Mouse (Mus musculus): ENCODE measurements at regions not wholly inside any gene's neighbourhood (a gene's known extent, or its start where the extent isn't known, plus 50 kb on each side); places are given as distances from the start of the nearest gene placed in this dataset.

DNA sequence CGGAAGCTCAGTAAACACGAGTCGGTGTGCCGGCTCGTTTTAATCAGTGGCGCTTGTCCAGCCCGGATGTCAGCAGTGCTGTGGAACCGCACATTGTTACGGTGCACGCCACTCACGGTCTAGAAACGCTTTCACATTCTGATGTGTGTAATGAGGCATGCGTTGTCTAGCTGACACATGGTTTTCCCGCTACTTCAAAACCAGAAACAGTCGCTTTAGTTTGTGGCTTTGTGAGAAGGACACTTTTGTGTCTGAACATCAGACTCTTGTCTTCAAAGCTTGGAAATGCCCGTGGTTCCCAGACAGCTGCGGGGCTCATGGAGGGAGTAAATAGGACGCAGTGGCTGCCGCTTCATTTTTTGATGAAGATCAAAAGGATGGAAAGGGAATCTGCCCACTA lies 77.0 kb upstream of the Lgr5 start:
- DNase-seq (ENCODE audit: low read depth, low spot score), result peak; percentile 28

DNA sequence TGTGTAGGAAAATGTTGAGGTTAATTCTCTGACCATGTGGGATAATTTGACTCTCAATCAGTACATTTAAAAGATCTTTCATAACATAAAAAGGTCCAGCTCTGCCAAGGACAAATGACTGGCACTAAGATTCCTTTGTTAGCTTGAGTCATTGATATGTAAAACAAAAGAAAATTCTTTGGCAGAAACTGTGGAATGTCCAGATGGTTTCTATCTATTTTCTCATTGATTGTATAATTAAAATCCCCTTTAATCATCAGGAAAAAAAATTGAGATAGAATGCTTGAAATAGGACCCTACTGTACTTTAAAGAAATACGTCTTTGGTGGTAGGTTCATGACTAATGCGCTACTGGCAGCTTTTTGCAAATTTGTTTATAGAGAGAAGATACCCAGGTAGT lies 89.1 kb upstream of the Lgr5 start:
- no peak for DNase-seq (ENCODE audit: low read depth, low spot score)

DNA sequence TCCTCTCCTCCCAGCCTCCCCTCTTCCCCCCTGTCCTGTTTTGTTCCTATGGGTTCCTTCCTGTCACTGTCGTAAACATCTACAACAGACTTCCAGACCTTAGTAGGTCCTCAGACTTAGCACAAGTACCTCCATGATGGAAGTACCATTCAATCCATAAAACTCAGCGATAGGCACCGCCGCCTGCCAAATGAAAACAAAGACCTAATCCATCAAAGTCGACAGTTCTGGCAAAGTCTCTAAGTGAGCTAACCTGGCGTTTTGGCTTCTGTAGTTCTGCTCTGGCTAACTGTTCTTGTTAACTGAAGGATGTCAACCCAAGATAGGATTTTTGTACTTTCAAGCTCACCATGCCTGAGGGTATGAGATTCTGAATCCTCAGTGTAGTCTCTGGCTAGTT lies 93.5 kb upstream of the Lgr5 start:
- no peak for DNase-seq (ENCODE audit: low read depth, low spot score)

DNA sequence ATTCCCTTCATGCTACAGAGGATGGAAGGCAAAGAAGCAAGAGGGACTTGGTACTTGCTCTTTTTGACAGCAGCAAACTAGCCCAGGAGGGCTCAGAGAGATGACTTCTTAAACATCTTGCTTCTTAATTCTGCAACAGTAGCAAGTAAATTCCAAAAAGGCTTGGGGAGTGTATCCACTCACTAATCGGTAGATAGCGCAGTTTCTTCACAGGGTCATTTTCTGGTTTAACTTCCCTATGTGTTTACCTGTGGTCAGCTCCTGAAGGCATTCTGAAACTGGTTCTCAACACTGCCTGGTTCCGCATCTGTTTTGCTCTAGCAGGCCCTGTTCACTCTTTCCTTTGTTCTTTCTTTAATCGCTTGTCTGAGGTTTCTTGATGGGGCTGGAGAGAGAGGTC lies 104.4 kb upstream of the Lgr5 start:
- no peak for DNase-seq (ENCODE audit: low read depth, low spot score)

DNA sequence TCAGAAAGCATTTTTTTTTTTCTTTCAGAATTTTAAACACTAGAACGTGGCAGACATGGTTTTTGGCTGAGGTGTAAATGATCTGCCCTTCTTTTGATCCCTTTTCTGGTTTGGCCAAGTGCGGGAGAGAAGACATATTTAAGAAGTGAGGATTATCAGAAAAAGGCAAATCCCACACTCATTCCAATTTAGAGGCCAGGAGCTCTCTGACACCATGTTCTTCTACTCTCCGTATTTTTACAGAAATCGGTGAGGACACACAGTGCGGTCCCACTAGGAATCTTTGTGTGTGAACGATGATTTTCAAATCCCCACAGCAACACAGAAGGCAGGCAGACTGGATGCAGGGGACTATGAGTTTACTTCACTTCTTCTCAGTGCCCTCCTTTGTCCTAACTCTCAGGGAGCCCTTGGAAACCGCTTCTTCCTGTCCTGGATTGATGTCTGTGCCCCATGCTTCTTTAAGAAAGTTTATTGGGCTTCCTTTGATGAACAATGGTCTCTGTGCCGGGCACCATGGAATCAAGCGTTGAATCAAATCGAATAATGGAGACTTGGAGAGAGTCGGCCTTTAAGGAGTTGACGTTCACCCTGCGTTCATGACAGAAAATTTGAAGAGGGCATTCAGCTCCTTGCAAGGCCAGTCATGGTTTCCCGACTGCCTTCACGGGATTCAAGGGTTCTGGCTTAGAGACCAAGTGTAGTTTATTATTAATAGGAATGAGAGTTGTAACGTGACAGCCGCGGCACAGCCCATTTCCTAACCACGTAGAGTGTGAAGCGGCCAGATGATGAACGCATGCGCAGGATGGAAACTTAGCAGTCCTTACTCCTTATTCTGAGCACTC lies 106.6 kb upstream of the Lgr5 start:
- DNase-seq (ENCODE audit: low read depth, low spot score), result no peak

DNA sequence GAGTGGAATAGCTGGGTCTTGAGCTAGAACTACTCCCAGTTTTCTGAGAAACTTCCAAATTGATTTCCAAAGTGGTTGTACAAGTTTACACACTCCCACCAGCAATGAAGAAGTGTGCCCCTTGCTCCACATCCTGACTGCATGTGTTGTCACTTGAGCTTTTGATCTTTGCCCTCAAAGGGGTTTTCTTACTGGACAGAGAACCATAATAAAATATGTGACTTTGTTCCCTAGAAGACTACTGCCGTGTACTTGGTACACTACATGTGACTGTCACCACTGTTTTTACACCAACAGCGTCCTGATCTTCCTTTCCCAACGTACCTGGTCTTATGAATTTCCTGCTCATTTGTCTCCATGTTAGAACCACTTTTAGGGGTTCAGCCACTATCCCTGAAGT lies 114.3 kb upstream of the Tspan8 start:
- no peak for DNase-seq (ENCODE audit: low read depth, low spot score)

DNA sequence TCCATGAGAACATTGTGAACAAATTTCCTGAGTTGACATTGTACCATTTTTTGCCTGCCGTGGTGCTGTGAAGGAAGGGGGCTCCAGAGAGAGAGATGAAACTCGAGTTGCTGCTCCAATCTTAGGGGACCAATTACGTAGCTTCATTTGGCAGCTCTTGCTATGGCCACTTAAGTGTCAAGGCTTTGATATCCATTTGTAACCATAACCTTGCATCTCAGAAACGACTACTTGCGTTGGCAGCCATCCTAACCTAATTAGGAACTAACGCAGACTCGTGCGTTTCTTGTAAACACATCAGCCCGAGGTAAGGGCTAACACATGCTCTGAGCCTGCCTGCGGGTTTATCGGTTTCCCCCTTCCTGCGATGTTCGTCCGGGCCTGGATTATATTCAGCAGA lies 108.0 kb upstream of the Tspan8 start:
- no peak for DNase-seq (ENCODE audit: low read depth, low spot score)

DNA sequence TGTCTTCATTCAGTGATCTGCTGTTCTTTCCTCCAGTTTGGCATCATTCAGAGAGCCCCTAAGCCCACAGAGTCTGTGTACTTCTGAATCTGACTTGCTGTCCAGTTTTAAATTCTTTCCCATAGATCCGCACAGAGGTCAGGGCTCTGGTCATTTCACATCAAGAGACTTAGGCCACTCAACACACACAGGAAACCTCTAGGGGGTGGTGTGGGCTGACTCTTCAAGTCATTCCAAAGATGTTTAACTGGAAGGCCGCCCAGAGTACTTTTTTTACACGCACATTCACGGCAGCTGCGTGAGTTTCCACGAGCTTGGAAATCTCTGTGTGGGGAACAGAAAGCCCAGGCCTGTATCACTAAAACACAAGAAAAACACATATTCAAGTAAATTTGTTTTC lies 102.7 kb upstream of the Tspan8 start:
- DNase-seq (ENCODE audit: low read depth, low spot score), result peak; percentile 4

DNA sequence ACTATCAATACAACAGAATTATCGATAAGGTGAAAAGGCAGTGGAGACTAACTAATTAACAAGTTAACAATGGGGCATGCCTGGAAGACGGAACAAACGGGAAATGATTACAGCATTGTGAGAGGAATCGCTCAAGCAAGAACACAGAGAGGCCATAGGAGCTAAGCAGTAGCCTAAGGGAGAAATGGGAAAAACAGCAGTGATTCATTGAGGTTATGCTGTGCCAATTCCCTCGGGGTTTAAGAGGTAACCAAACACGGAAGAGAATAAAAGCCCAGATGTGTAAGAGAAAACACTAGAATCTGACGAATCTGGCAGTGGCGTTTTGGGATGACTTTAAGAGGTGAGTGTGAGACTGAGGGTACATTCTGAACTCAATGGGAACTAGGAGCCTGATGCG lies 100.5 kb upstream of the Tspan8 start:
- no peak for DNase-seq (ENCODE audit: low read depth, low spot score)

DNA sequence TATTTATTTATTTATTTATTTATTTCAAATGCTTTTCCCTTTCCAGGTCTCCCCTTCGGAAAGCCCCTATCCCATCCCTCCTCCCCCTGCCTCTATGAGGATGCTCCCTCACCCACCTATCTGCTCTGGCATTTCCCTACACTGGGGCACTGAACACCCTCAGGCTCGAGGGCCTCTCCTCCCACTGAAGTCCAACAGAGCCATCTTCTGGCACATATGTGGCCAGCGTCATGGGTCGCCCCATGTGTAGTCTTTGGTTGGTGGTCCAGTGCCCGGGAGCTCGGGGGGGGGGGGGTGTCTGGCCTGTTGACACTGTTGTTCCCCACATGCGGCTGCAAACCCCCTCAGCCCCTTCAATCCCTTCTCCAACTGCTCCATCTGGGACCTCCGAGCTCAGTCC lies 99.6 kb upstream of the Tspan8 start:
- no peak for DNase-seq (ENCODE audit: low read depth, low spot score)

DNA sequence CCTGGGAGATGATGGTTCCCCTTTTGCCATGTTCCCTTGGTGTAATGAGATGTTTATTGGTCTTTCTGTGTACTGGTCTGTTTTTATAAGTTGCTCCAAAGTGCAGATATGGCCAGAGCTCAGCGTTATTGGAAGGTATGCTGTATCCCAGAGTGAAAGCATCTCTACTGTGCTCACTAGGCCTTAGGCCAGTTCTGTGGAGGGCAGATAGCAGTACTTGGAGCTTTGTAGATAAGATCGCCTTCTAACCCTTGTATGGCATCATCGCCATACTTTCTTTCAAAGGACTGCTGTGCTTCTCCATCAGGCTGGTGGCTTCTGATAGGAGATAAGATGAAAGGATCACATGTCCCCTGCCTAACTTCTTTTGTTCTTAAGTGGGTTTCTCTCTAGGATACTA lies 94.0 kb upstream of the Tspan8 start:
- no peak for DNase-seq (ENCODE audit: low read depth, low spot score)

DNA sequence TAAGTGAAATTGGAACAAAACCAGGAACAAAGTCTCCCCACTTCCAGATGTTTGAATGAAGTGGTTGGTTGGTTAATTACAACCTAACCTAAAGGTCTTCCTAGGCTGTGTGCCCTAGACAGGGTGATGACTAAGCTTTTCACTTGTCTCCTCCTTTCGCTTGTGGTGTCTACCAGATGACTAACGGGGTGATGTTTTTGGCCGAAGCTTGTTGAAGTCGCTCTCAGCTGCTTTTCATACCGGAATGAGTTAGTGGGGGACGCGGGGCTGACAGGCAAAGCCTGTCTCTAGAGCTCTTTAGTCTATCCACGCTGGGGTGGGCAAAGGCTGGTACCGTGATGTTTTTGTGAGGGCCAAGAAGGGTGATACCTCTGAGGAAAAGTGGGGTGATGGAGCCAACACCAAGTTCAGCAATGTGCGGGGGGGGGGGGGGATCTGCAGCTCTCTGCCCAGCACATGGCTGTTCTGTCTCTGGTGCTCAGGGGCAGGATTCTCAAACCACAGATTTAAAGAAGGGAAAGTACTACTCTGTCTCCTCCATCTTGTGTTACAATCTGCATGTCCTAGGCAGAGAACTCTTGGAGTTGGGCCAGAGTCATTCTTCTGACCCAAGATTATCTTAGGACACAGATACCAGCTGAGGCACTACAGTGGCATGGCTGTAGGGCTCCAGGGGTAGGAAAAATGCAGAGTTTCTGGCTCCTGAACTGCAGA lies 73.8 kb upstream of the Tspan8 start:
- DNase-seq (ENCODE audit: low read depth, low spot score), result no peak

DNA sequence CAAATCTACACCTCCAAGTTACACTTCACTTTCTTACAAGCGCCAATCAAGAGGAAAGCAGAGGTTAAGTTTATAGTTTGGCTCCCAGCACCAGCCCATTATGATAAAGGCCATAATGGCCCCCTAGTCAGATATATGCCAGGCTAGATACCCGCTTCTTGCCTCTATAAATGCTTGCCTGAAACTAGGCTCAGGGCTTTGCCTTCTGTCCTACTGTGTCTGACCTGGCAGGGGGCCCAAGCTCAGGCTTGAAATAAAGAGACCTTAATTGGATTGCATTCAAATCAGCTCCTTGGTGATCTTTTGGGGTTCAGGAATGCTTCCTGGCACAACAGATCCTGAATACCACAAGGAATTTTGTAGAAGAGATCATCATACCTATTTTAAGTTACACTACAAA lies 66.8 kb upstream of the Tspan8 start:
- DNase-seq (ENCODE audit: low read depth, low spot score), result no peak

DNA sequence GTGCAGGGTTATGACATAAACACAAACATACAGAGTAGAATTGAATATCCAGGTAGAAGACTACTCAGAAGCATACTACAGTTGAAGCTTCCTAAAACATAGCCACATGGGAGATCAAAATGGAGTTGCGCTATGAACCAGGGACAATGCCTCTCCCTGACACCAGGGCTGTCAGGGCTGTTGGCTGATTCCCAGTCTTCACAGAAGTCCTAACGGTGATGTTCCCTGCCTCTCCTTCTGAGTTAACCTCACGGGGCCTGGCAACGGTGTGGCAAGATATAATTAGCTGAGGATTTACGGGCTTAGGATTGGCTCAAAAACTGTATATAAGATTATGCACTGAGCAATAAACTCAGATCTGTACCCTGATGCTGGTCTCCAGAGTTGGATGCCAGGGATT lies 66.4 kb upstream of the Tspan8 start:
- DNase-seq (ENCODE audit: low read depth, low spot score), result no peak

DNA sequence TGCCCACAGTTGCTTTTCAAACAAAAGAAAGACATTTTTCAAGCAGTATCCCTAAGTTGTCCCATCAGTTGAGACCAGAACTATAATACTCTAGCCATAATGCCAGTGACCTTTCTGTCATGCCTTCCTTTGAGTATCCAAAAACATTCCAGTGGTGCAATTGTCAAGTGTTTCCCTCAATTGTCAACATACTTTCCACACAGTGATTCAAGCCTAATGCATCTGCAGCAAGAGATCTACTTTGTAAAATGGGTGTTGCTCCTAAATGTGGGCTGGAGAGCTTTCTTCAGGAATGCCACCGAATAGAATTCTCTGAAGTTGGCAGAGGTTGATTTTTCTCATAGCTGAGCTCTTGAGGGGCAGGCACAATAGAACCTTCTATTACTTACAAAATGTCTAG lies 58.0 kb upstream of the Tspan8 start:
- no peak for DNase-seq (ENCODE audit: low read depth, low spot score)
